Mouse (Mus musculus) liver, postnatal 0 days (tissue): Measurements from ENCODE around the gene Dock4. TPM values are rescaled to one million over a fixed set of nuclear protein-coding genes. Genes with fewer than 3 reads are reported as not detected.

Source experiments
- ATAC-seq: fragments of 200-750 bp; cut with Nextera tagmentation; 2 replicates; pipeline ENCODE4 v1.8.0; 2017; ENCODE audit warnings: mild to moderate bottlenecking, moderate library complexity
- DNase-seq: peaks from one replicate; pipeline ENCODE4 v3.0.0-alpha.2; 2016
- H3K27ac ChIP-seq: fragments of 300-500 bp; sonication (generic); 2 replicates; pipeline ENCODE4 v1.5.1; 2014; ENCODE audit warnings: antibody characterized with exemption, moderate library complexity, mild to moderate bottlenecking, low read depth
- H3K27me3 ChIP-seq: fragments of 300-500 bp; sonication (generic); 2 replicates; pipeline ENCODE4 v1.6.1; 2014; ENCODE audit warnings: low read length, control low read depth, mixed read lengths; ENCODE audit not compliant: insufficient read depth
- H3K36me3 ChIP-seq: fragments of 300-500 bp; sonication (generic); replicated peaks from 2 replicates; pipeline ENCODE4 v1.6.1; 2014; ENCODE audit warnings: mild to moderate bottlenecking, control low read depth, low read length, moderate library complexity, mixed read lengths; ENCODE audit not compliant: insufficient read depth
- H3K4me1 ChIP-seq: fragments of 300-500 bp; sonication (generic); 2 replicates; pipeline ENCODE4 v1.6.1; 2014; ENCODE audit warnings: antibody characterized with exemption, mild to moderate bottlenecking, control low read depth; ENCODE audit not compliant: insufficient read depth
- H3K4me2 ChIP-seq: fragments of 300-500 bp; sonication (generic); 2 replicates; pipeline ENCODE4 v1.6.1; 2014; ENCODE audit warnings: low read depth, mild to moderate bottlenecking, low read length, moderate library complexity, mixed read lengths
- H3K4me3 ChIP-seq: fragments of 300-500 bp; sonication (generic); 2 replicates; pipeline ENCODE4 v1.5.1; 2014; ENCODE audit warnings: low read depth, low read length
- H3K9ac ChIP-seq: fragments of 300-500 bp; sonication (generic); replicated peaks from 2 replicates; pipeline ENCODE4 v1.6.1; 2014; ENCODE audit warnings: mild to moderate bottlenecking, moderate library complexity
- H3K9me3 ChIP-seq: fragments of 300-500 bp; sonication (generic); 2 replicates; pipeline ENCODE4 v1.6.1; 2016; ENCODE audit warnings: mild to moderate bottlenecking, control low read depth, low read length, mixed read lengths
- CTCF ChIP-seq: sonication (generic); IDR thresholded peaks from 2 replicates; pipeline ENCODE4 v1.5.1; 2016; ENCODE audit warnings: antibody characterized with exemption, low read depth
- EP300 ChIP-seq: IDR thresholded peaks from 2 replicates; pipeline ENCODE4 v1.6.1; 2016; ENCODE audit warnings: antibody characterized with exemption, low read depth, mild to moderate bottlenecking
- WGBS: fragments of 180-500 bp; shearing (Covaris S2); extraction: QIAGEN DNeasy Blood & Tissue Kit; methylation state at CpG from one replicate; pipeline ENCODE4 v1.1.7; 2014; ENCODE audit not compliant: insufficient replicate concordance; 5-methylcytosine and 5-hydroxymethylcytosine counted together
- polyA plus RNA-seq: library from polyadenylated mRNA; unstranded; fragments of >200 nt; fragmentation: Nextera tagmentation; extraction: Ambion mirVana; gene quantifications from 2 replicates; pipeline ENCODE4 v1.2.1, GENCODE M21; 2015

Dock4 gene
- polyA plus RNA-seq, 1 experiment from 2014 or later: 1.3 TPM

GRCm38 (mm10) chr12:40893741-40894140, 448.0 kb downstream of the Dock4 start:
- 71% methylated on average over 5 of the region's 7 CpGs for WGBS
- Histone ChIP-seq H3K4me2 (no peak overlapping the region), H3K36me3 (no peaks in the 10 kb centered on the region), H3K27ac (no peak overlapping the region), H3K4me3 (no peak overlapping the region), H3K9ac (no peak overlapping the region), H3K9me3 (no peaks in the 10 kb centered on the region), H3K27me3 (no peaks in the 10 kb centered on the region), H3K4me1 (peaks cover 8% of the 10 kb centered on the region)
- DNase-seq (no peak), ATAC-seq (no peak)
- TF ChIP-seq EP300: no peak
- no peak for TF ChIP-seq CTCF

GRCm38 (mm10) chr12:40894695-40895094, 448.9 kb downstream of the Dock4 start:
- ATAC-seq (no peak), DNase-seq (no peak)
- no peak overlapping the region for H3K4me3 ChIP-seq
- H3K27me3 ChIP-seq: no peaks in the 10 kb centered on the region
- peaks cover 7% of the 10 kb centered on the region for H3K4me1 ChIP-seq
- WGBS: 84% methylated on average over 5 of the region's 5 CpGs
- TF ChIP-seq EP300 (no peak), CTCF (no peak)
- no peaks in the 10 kb centered on the region for H3K36me3 ChIP-seq
- no peaks in the 10 kb centered on the region for H3K9me3 ChIP-seq
- H3K27ac ChIP-seq: no peak overlapping the region
- H3K9ac ChIP-seq: no peak overlapping the region
- H3K4me2 ChIP-seq: no peak overlapping the region

Other genes starting within 250 kb of the Dock4 start
- gene Lsmem1, start 246.5 kb upstream of the Dock4 start, polyA plus RNA-seq: 0.24 TPM in 1 of 2 replicates, not detected in the other
- 47.1 and 50.4 TPM in 2 replicates for gene Ifrd1, start 197.4 kb upstream of the Dock4 start, polyA plus RNA-seq
- 7.9 and 8.3 TPM in 2 replicates for gene Zfp277, start 50 bp upstream of the Dock4 start, polyA plus RNA-seq